Mouse (Mus musculus) urinary bladder, postnatal 36 days (tissue): ENCODE data around the gene Fbxw5.
"Not testable (repeated sequence)": the region's sequence is repeated elsewhere in the genome, so short reads cannot be mapped to it uniquely, and the experiment has no call there.

Experiments used
- DNase-seq, 2 experiments: peaks; one replicate each; pipeline ENCODE4 v3.0.0; 2022; ENCODE audit warnings: low spot score in 2 of 2, mixed read lengths in 1 of 2

The Fbxw5 gene

GRCm38 (mm10) chr2:25509912-25510311 lies 9.4 kb downstream of the Fbxw5 start:
- DNase-seq: no peak

GRCm38 (mm10) chr2:25526510-25527302 lies 26.2 kb downstream of the Fbxw5 start:
- DNase-seq: no peak

GRCm38 (mm10) chr2:25533707-25534106 lies 33.2 kb downstream of the Fbxw5 start:
- no peak for DNase-seq

GRCm38 (mm10) chr2:25534178-25534865 lies 33.8 kb downstream of the Fbxw5 start:
- DNase-seq: peak; percentile 26 to 75

- no peak for DNase-seq
Observed at GRCm38 (mm10) chr2:25534866-25535182, 34.3 kb downstream of the Fbxw5 start.

- DNase-seq: no peak
Observed at GRCm38 (mm10) chr2:25536531-25536930, 36.0 kb downstream of the Fbxw5 start.

GRCm38 (mm10) chr2:25540541-25540948 lies 40.0 kb downstream of the Fbxw5 start:
- DNase-seq: no peak

- no peak for DNase-seq
Observed at GRCm38 (mm10) chr2:25541644-25542367, 41.3 kb downstream of the Fbxw5 start.

- DNase-seq: no peak
Observed at GRCm38 (mm10) chr2:25545996-25546810, 45.7 kb downstream of the Fbxw5 start.

- peak; percentile 99 for DNase-seq
Observed at GRCm38 (mm10) chr2:25546811-25547491, 46.4 kb downstream of the Fbxw5 start, which contains the start of gene Traf2. Traf2 (minus strand) TSS chr2:25546940.

- no peak for DNase-seq
Observed at GRCm38 (mm10) chr2:25549021-25549991, 48.8 kb downstream of the Fbxw5 start.

GRCm38 (mm10) chr2:25551186-25551585 lies 50.6 kb downstream of the Fbxw5 start:
- DNase-seq: no peak

GRCm38 (mm10) chr2:25553171-25553786 lies 52.7 kb downstream of the Fbxw5 start:
- not testable (repeated sequence) for DNase-seq
